Mouse (Mus musculus): ENCODE data around the gene Frmpd4. TPM values are rescaled to one million over a fixed set of nuclear protein-coding genes. Genes with fewer than 3 reads are reported as not detected.

Gene Frmpd4
- total and polyA plus RNA-seq, 3 experiments: not detected

DNA sequence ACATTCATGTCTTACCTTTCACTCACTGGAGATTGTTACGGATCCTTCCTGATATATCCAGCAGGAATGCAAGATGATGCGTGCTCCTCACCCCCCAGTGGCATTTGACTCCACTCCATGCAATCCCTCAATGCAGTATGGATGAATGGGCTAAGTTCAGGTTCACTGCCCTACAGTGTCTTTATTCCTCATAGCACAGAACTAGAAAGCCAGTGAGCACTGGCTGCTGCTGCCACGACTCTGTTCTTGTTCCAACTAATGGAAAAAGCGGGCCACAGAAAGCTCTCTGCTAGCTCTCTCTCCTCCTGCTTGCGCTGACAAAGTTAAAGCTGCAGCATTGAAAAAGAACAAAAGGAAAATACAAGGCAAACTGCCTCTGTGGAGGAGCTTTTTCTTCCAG lies 722.2 kb downstream of the Frmpd4 start:
- no peak overlapping the region for H3K4me2 ChIP-seq (ENCODE audit: insufficient read depth, low read depth, poor library complexity, severe bottlenecking)
- no peaks in the 10 kb centered on the region for H3K9me3 ChIP-seq (replicated peaks; ENCODE audit: low read length)
- dilution Hi-C loops (cut with MboI; ENCODE audit: extremely low pct_ligation_motif_present, extremely low pct_unique_long_range_greater_than_20kb, low sequenced_read_pairs) (no loop called here), in situ Hi-C loops (cut with MboI; ENCODE audit: low pct_ligation_motif_present, low pct_unique_long_range_greater_than_20kb, low sequenced_read_pairs) (no loop called here)
- H3K9ac ChIP-seq (ENCODE audit: insufficient read depth, low read depth): no peak overlapping the region
- DNase-seq (ENCODE audit: extremely low read depth): no peak
- no peaks in the 10 kb centered on the region for H3K36me3 ChIP-seq (replicated peaks in 1 of 2; ENCODE audit: control insufficient read depth in 1 of 2, insufficient read depth in 1 of 2, low read length in 1 of 2)
- no peak overlapping the region for H3K4me3 ChIP-seq (replicated peaks in 1 of 3; ENCODE audit: low read depth in 2 of 3, low read length in 2 of 3, poor library complexity in 1 of 3)
- TF ChIP-seq CHD2 (IDR thresholded peaks at IDR 0.05; ENCODE audit: low read length) (no peak), MEF2A (IDR thresholded peaks at IDR 0.05; ENCODE audit: borderline replicate concordance, low read depth, low read length) (no peak), USF2 (conservative IDR thresholded peaks at IDR 0.05; ENCODE audit: low read depth, low read length) (no peak), CHD1 (IDR thresholded peaks at IDR 0.05; ENCODE audit: low read depth, low read length) (no peak), IRF4 (IDR thresholded peaks at IDR 0.05; ENCODE audit: low read depth, low read length) (no peak), SIN3A (IDR thresholded peaks at IDR 0.05; ENCODE audit: low read length) (no peak)
- no peaks in the 10 kb centered on the region for H3K79me2 ChIP-seq (replicated peaks; ENCODE audit: control insufficient read depth, extremely low read depth, insufficient read depth, poor library complexity, severe bottlenecking)
- H3K27me3 ChIP-seq (replicated peaks): no peaks in the 10 kb centered on the region
- H3K4me1 ChIP-seq (ENCODE audit: control insufficient read depth in 1 of 2, insufficient read depth in 2 of 2): no peaks in the 10 kb centered on the region
- H3K27ac ChIP-seq (ENCODE audit: insufficient read depth, low read depth): no peak overlapping the region

GRCm38 (mm10) chrX:167832543-167832942 lies 744.5 kb downstream of the Frmpd4 start:
- no peak overlapping the region for H3K4me3 ChIP-seq (replicated peaks in 1 of 3; ENCODE audit: low read depth in 2 of 3, low read length in 2 of 3, poor library complexity in 1 of 3)
- no peaks in the 10 kb centered on the region for H3K79me2 ChIP-seq (replicated peaks; ENCODE audit: control insufficient read depth, extremely low read depth, insufficient read depth, poor library complexity, severe bottlenecking)
- in situ Hi-C loops (cut with MboI; ENCODE audit: low pct_ligation_motif_present, low pct_unique_long_range_greater_than_20kb, low sequenced_read_pairs): no loop called here
- H3K4me1 ChIP-seq (ENCODE audit: control insufficient read depth in 1 of 2, insufficient read depth in 2 of 2): no peaks in the 10 kb centered on the region
- no peaks in the 10 kb centered on the region for H3K36me3 ChIP-seq (replicated peaks in 1 of 2; ENCODE audit: control insufficient read depth in 1 of 2, insufficient read depth in 1 of 2, low read length in 1 of 2)
- no peak for DNase-seq (ENCODE audit: extremely low read depth)
- H3K4me2 ChIP-seq (ENCODE audit: insufficient read depth, low read depth, poor library complexity, severe bottlenecking): no peak overlapping the region
- no peak overlapping the region for H3K27ac ChIP-seq (ENCODE audit: insufficient read depth, low read depth)
- TF ChIP-seq TCF12 (IDR thresholded peaks at IDR 0.05; ENCODE audit: low read depth, low read length) (no peak), ZNF384 (IDR thresholded peaks at IDR 0.05; ENCODE audit: low read depth, low read length) (no peak), MAZ (IDR thresholded peaks at IDR 0.05; ENCODE audit: low read depth, low read length) (no peak), ZMIZ1 (IDR thresholded peaks at IDR 0.05; ENCODE audit: low read depth, low read length) (no peak), SIN3A (IDR thresholded peaks at IDR 0.05; ENCODE audit: low read length) (no peak), E2F4 (IDR thresholded peaks at IDR 0.05; ENCODE audit: insufficient replicate concordance, low read depth, low read length) (no peak), IRF4 (IDR thresholded peaks at IDR 0.05; ENCODE audit: low read depth, low read length) (no peak), SMC3 (IDR thresholded peaks at IDR 0.05; ENCODE audit: low read depth, low read length) (no peak), UBTF (IDR thresholded peaks at IDR 0.05; ENCODE audit: low read depth, low read length) (no peak), POLR2A (IDR thresholded peaks at IDR 0.05; ENCODE audit: low read depth, low read length) (no peak), KAT2A (IDR thresholded peaks at IDR 0.05; ENCODE audit: insufficient replicate concordance, low read length) (no peak), ZKSCAN1 (IDR thresholded peaks at IDR 0.05; ENCODE audit: borderline replicate concordance, low read depth, low read length) (no peak), RAD21 (IDR thresholded peaks at IDR 0.05; ENCODE audit: low read depth, low read length) (no peak), JUN (IDR thresholded peaks at IDR 0.05; ENCODE audit: insufficient read depth, low read depth, low read length) (no peak), GABPA (IDR thresholded peaks at IDR 0.05; ENCODE audit: insufficient replicate concordance, low read depth, low read length) (no peak), EP300 (IDR thresholded peaks at IDR 0.05; ENCODE audit: low read length) (no peak), PAX5 (IDR thresholded peaks at IDR 0.05; ENCODE audit: low read length) (no peak), ZC3H11A (IDR thresholded peaks at IDR 0.05; ENCODE audit: low read depth, low read length) (no peak), USF1 (IDR thresholded peaks at IDR 0.05; ENCODE audit: low read depth, low read length) (no peak)
- H3K27me3 ChIP-seq (replicated peaks): no peaks in the 10 kb centered on the region
- no peaks in the 10 kb centered on the region for H3K9me3 ChIP-seq (replicated peaks; ENCODE audit: low read length)
- H3K9ac ChIP-seq (ENCODE audit: insufficient read depth, low read depth): no peak overlapping the region
- dilution Hi-C loops (cut with MboI; ENCODE audit: extremely low pct_ligation_motif_present, extremely low pct_unique_long_range_greater_than_20kb, low sequenced_read_pairs): no loop called here
